Mouse (Mus musculus): Measurements from ENCODE around the gene Scn2b.

Gene Scn2b

DNA sequence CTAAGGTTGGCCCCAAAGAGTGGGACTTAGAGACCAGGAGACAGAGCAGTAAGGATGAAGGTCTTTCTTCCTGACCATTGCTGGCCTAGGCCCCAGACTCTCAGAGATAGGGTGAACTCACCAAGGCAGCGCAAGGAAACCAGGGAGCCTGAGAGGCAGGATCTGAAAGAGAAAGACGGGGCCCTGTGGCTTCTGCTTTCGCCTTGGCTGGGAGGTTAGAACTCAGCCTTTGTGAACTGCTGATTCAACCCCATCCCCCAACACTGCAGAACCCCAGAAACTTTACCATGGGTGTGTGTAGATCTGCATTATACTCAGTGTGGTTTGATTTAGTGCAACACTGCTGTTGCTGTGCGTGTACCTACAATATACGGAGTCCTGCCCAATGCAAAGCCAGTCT is 61.7 kb downstream of the Scn2b start:
- peak in 1 of 2 experiments; percentile 9 for DNase-seq

All from spleen, adult 18-20 months (tissue).